Mouse (Mus musculus): Measurements from ENCODE around the gene D630039A03Rik. TPM values are rescaled to one million over a fixed set of nuclear protein-coding genes. Genes with fewer than 3 reads are reported as not detected.

The D630039A03Rik gene
- polyA plus RNA-seq, 1 experiment, result 19.8 TPM

DNA sequence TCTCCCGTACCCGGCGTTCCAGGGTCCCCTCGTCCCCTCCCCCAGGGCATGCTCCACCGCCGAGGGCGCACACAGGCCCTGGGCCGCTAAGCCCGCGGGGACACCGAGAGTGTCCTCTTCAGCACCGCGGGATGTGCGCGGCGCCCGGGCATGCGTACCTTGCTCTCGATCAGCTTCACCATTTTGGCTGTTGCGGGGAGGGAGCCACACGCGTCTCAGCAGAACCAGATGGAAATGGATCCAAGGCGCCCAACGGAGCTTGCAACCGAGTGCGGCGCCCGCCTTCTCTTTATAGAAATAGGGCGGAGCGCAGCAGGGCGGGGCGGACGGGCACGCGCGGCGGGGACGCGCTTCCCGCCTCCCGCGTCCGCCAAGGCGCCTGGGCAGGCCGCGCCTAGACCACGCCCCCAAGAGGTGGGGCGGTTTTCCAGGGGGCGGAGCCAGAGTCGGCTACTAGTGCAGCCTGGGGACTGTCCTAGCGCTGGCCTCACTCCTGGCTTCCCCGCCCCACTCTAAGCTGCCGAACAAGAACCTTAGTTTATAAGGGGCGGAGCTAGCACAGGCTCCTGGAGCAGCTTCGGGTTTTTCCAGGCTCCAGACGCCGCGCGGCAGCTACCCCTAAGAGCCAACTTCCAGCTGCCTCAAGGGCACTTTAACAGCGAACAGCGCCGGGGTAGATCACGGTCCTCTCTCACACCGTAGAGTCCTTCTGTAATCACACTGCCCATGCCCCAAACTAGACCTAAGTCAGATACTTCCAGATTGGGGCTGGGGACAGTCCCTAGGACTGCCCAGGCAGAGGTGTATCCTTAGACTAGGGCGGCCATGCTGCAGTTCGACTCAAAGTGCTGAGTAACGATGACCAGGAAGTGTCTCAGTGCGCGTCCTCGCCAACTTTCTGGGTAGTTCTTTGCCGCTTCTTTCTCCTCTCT, 40.2 kb upstream of the D630039A03Rik start, which contains the start of gene Txn1:
TSS of gene Txn1 (minus strand) at position 383 of the 932 bp plus-strand sequence.
- WGBS, result under 1% methylated on average over 71 of the region's 71 CpGs

DNA sequence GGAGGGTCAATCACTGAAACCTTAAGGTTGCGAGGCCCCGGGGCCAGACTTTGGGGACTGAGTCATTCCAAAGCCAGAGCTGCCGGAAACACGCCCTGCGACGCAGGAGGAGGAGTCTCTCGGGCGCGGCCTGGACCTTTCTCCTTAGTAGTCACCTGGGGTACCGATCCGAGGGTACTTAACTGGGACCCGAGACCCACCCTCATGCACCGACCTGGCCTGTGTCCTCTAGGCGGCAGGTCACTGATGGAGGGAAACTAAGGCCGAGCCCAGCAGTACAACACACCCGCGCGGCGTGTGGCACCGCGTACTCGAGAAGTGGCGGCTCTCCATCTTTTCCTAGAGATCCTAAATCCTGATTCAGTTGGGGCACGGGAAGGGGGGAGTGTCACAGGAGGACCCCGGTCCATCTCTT, 39.5 kb upstream of the D630039A03Rik start:
- under 1% methylated on average over 25 of the region's 25 CpGs for WGBS
- Histone ChIP-seq H3K27me3 (replicated peaks; ENCODE audit: control insufficient read depth, insufficient read depth, low read length) (no peaks in the 10 kb centered on the region), H3K36me3 (ENCODE audit: control insufficient read depth, insufficient read depth, low read length) (peaks cover 6% of the 10 kb centered on the region; the same call in 1 of the 2 replicates), H3K4me1 (ENCODE audit: control insufficient read depth, insufficient read depth, low read length) (peaks cover 23% of the 10 kb centered on the region), H3K4me3 (ENCODE audit: insufficient read depth, low read depth, low read length) (peak overlapping the region; percentile 90), H3K27ac (ENCODE audit: insufficient read depth, low read depth, low read length) (peak overlapping the region; percentile 81)
- no peak for TF ChIP-seq POLR2A (IDR thresholded peaks at IDR 0.05; ENCODE audit: low read depth, low read length)
- DNase-seq, result peak; percentile 88

More for the DNA sequence above, 40.2 kb upstream of the D630039A03Rik start, which contains the start of gene Txn1:
- Histone ChIP-seq H3K4me1 (ENCODE audit: control insufficient read depth, insufficient read depth, low read length) (peaks cover 23% of the 10 kb centered on the region), H3K27ac (ENCODE audit: insufficient read depth, low read depth, low read length) (peak within 1 kb of the TSS; percentile 100), H3K4me3 (ENCODE audit: insufficient read depth, low read depth, low read length) (peak within 1 kb of the TSS; percentile 90), H3K36me3 (ENCODE audit: control insufficient read depth, insufficient read depth, low read length) (peaks cover 1% of the 10 kb centered on the region; the same call in 1 of the 2 replicates), H3K27me3 (replicated peaks; ENCODE audit: control insufficient read depth, insufficient read depth, low read length) (no peaks in the 10 kb centered on the region)
- peak; percentile 99 for DNase-seq
- no peak for TF ChIP-seq CTCF (conservative IDR thresholded peaks at IDR 0.05; ENCODE audit: insufficient read depth, insufficient read length, low read depth, low read length)
- peak; percentile 98 for TF ChIP-seq POLR2A (IDR thresholded peaks at IDR 0.05; ENCODE audit: low read depth, low read length)

DNA sequence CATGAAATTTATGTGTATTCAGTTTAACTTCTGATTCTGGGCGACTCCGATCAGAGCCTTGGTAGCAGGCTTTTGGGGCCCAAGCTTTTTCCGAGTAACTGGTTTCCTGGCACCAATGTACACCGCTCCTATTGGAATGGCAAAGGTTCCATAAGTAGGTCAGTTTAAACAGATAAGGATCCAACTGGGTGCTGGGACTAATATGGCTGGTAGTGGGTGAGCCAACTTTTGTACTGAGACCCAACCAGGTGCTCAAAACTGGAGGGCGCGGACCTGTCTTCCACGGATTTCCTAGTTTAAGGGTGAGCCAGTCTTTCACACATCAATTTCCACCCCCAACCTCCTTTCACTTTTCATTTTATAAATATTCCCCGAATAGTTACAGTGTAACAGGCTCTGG, 38.9 kb upstream of the D630039A03Rik start:
- no peak for DNase-seq
- WGBS, result 50% methylated on average over 8 of the region's 8 CpGs
- H3K36me3 ChIP-seq (ENCODE audit: control insufficient read depth, insufficient read depth, low read length), result peaks cover 8% of the 10 kb centered on the region
- no peaks in the 10 kb centered on the region for H3K27me3 ChIP-seq (replicated peaks; ENCODE audit: control insufficient read depth, insufficient read depth, low read length)
- peaks cover 26% of the 10 kb centered on the region for H3K4me1 ChIP-seq (ENCODE audit: control insufficient read depth, insufficient read depth, low read length)
- peak overlapping the region; percentile 81 for H3K27ac ChIP-seq (ENCODE audit: insufficient read depth, low read depth, low read length)
- TF ChIP-seq POLR2A (IDR thresholded peaks at IDR 0.05; ENCODE audit: low read depth, low read length), result no peak
- TF ChIP-seq CTCF (conservative IDR thresholded peaks at IDR 0.05; ENCODE audit: insufficient read depth, insufficient read length, low read depth, low read length), result no peak
- peak overlapping the region; percentile 90 for H3K4me3 ChIP-seq (ENCODE audit: insufficient read depth, low read depth, low read length)

DNA sequence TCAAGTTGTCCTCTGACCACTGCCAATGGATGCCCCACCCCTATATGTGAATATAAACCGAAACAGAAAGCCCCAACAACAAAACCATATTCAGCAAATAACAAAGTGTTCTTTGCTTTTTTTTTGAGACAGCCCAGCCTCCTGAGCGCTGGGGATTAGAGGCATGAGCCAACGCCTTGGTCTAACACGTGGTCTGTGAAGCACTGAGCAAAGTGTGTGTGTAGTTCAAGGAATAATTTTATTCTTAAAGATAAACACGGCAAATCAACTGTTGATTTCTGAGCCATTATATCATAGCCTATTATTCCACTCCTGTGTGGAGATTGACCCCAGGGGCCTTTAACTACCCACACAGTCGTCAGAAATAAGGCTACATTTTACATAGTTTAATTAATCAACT, 38.5 kb upstream of the D630039A03Rik start:
- 33% methylated on average over 6 of the region's 6 CpGs for WGBS
- peak; percentile 32 for DNase-seq
- H3K36me3 ChIP-seq (ENCODE audit: control insufficient read depth, insufficient read depth, low read length), result peaks cover 8% of the 10 kb centered on the region
- no peaks in the 10 kb centered on the region for H3K27me3 ChIP-seq (replicated peaks; ENCODE audit: control insufficient read depth, insufficient read depth, low read length)
- H3K4me1 ChIP-seq (ENCODE audit: control insufficient read depth, insufficient read depth, low read length), result peaks cover 28% of the 10 kb centered on the region
- H3K4me3 ChIP-seq (ENCODE audit: insufficient read depth, low read depth, low read length), result peak overlapping the region; percentile 25; the same call in 1 of the 2 replicates
- H3K27ac ChIP-seq (ENCODE audit: insufficient read depth, low read depth, low read length), result peak overlapping the region; percentile 85; the same call in 1 of the 2 replicates
- TF ChIP-seq CTCF (conservative IDR thresholded peaks at IDR 0.05; ENCODE audit: insufficient read depth, insufficient read length, low read depth, low read length) (no peak), POLR2A (IDR thresholded peaks at IDR 0.05; ENCODE audit: low read depth, low read length) (no peak)

DNA sequence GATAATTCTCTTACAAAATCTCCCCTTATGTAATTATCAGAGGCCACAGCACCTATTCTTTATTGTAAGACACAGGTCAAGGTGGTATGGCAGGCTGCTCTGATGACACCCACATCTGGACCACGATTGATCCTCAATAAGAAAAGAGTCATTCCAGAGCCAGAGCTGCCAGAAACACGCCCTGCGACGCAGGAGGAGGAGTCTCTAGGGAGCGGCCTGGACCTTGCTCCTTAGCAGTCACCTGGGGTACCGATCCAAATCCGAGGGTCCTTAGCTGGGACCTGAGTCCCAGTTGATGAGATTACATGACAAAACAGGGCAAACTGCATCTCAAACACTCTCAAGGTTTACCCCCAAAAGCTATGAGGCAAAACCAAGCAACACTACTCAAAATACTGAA, 37.7 kb upstream of the D630039A03Rik start:
- WGBS, result 45% methylated on average over 7 of the region's 7 CpGs
- TF ChIP-seq CTCF (conservative IDR thresholded peaks at IDR 0.05; ENCODE audit: insufficient read depth, insufficient read length, low read depth, low read length), result no peak
- no peak for TF ChIP-seq POLR2A (IDR thresholded peaks at IDR 0.05; ENCODE audit: low read depth, low read length)
- peaks cover 31% of the 10 kb centered on the region for H3K4me1 ChIP-seq (ENCODE audit: control insufficient read depth, insufficient read depth, low read length)
- H3K4me3 ChIP-seq (ENCODE audit: insufficient read depth, low read depth, low read length), result no peak overlapping the region
- H3K36me3 ChIP-seq (ENCODE audit: control insufficient read depth, insufficient read depth, low read length), result peaks cover 8% of the 10 kb centered on the region
- peak overlapping the region; percentile 85 for H3K27ac ChIP-seq (ENCODE audit: insufficient read depth, low read depth, low read length)
- no peaks in the 10 kb centered on the region for H3K27me3 ChIP-seq (replicated peaks; ENCODE audit: control insufficient read depth, insufficient read depth, low read length)
- DNase-seq, result peak; percentile 74

DNA sequence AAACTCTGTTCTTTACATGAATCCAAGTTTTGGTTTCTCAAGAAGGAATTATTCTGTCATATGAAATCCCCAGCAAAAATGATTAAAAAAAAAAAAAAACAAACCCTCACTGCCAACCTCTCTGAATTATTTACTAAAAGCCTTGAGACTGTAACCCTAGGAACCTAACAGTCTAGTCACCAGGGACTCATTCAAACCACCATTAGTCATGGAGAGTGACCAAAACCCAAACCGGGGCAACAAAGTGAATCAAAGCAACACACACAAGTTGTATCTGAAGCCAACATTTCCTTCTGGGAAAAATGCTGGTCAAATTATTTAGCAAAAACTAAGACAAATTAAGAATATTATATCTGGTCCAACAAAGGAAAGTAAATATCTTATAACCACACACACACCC, 36.8 kb upstream of the D630039A03Rik start:
- peak; percentile 48 for DNase-seq
- Histone ChIP-seq H3K27me3 (replicated peaks; ENCODE audit: control insufficient read depth, insufficient read depth, low read length) (no peaks in the 10 kb centered on the region), H3K27ac (ENCODE audit: insufficient read depth, low read depth, low read length) (peak overlapping the region; percentile 94), H3K36me3 (ENCODE audit: control insufficient read depth, insufficient read depth, low read length) (peaks cover 8% of the 10 kb centered on the region), H3K4me3 (ENCODE audit: insufficient read depth, low read depth, low read length) (no peak overlapping the region), H3K4me1 (ENCODE audit: control insufficient read depth, insufficient read depth, low read length) (peaks cover 31% of the 10 kb centered on the region)
- 30% methylated on average over 1 of the region's 1 CpGs for WGBS
- TF ChIP-seq POLR2A (IDR thresholded peaks at IDR 0.05; ENCODE audit: low read depth, low read length), result no peak
- TF ChIP-seq CTCF (conservative IDR thresholded peaks at IDR 0.05; ENCODE audit: insufficient read depth, insufficient read length, low read depth, low read length), result no peak

DNA sequence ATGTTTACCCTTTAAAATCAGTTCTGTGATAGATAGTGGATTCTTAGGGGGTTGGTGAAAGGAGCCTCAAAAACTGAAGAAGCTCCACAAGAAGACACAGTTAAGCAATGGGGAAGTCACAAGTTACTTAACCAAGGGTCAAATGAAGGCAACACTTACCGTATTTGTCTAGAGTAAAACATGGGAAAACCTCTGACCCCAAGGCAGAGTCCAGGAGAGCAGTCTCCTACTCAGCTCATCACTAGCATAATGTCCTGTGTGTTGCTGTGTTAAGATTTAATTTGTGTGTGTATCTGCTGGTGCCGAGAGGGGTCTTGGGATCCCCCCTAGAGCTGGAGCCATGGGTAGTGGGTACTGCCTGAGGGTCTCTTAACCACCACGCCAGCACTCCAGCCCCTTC, 36.3 kb upstream of the D630039A03Rik start:
- Histone ChIP-seq H3K4me3 (ENCODE audit: insufficient read depth, low read depth, low read length) (peak overlapping the region; percentile 21; the same call in 1 of the 2 replicates), H3K27me3 (replicated peaks; ENCODE audit: control insufficient read depth, insufficient read depth, low read length) (no peaks in the 10 kb centered on the region), H3K4me1 (ENCODE audit: control insufficient read depth, insufficient read depth, low read length) (peaks cover 31% of the 10 kb centered on the region), H3K36me3 (ENCODE audit: control insufficient read depth, insufficient read depth, low read length) (peaks cover 8% of the 10 kb centered on the region), H3K27ac (ENCODE audit: insufficient read depth, low read depth, low read length) (peak overlapping the region; percentile 94)
- DNase-seq, result peak; percentile 84
- 50% methylated on average over 3 of the region's 3 CpGs for WGBS
- TF ChIP-seq CTCF (conservative IDR thresholded peaks at IDR 0.05; ENCODE audit: insufficient read depth, insufficient read length, low read depth, low read length) (no peak), POLR2A (IDR thresholded peaks at IDR 0.05; ENCODE audit: low read depth, low read length) (no peak)
